26 mouse cellular contexts compared by ENCODE assay signal in the genomic region with DNA sequence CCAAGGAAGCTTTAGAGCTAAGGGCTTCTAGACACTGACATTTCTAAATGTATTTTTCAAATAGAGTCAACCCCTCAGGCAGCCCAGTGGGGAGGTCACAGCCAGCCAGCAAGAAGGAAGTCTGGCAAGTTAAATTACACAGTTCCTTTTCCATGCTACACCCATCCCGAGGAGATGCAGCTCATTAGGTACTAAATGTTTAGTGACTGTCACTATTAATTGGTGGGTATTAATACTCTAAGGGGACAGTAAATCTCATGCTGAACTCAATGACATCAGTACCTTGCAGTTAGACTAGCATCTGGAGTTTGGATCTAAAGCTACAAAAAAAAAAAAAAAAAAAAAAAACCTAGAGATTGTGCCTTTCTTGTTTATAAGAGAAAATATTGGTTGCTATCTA.
"Had no signal": no experiment of that assay in that cellular context is flagged by ENCODE, and none has a peak within 500 bp of the region (broad histone marks: within the 10 kb centered on the region; RNA-seq: fewer than 3 reads in every experiment).

No protein-coding gene starts in this region.

- H3K9ac ChIP-seq: heart, embryonic 12.5 days; hindbrain, embryonic 12.5 days; hindbrain, embryonic 14.5 days; intestine, embryonic 15.5 days; limb, embryonic 12.5 days; liver, embryonic 13.5 days; liver, embryonic 15.5 days had no signal

- H3K4me3 ChIP-seq: gastrocnemius, adult 2 months; heart, embryonic 10.5 days; heart, embryonic 12.5 days; hindbrain, embryonic 10.5 days; hindbrain, embryonic 12.5 days; intestine, embryonic 15.5 days; layer of hippocampus, adult 2 months; left cerebral cortex, adult 2 months; limb, embryonic 10.5 days; limb, embryonic 12.5 days; liver, embryonic 13.5 days; liver, embryonic 15.5 days had no signal

- DNase-seq: gastrocnemius, adult 2 months; gastrocnemius, postnatal 10 days; gastrocnemius, postnatal 25 days; heart, adult 18-20 months; heart, postnatal 10 days; heart, postnatal 4 days; kidney, adult 9 months; kidney, postnatal 14 days; kidney, postnatal 36 days; liver; liver, embryonic 13.5 days had no signal

- H3K36me3 ChIP-seq: heart, embryonic 10.5 days; heart, embryonic 12.5 days; hindbrain, embryonic 10.5 days; hindbrain, embryonic 12.5 days; intestine, embryonic 15.5 days; limb, embryonic 10.5 days; limb, embryonic 12.5 days; liver, embryonic 13.5 days; liver, embryonic 15.5 days had no signal

- H3K4me2 ChIP-seq: heart, embryonic 12.5 days; hindbrain, embryonic 12.5 days; hindbrain, embryonic 14.5 days; intestine, embryonic 15.5 days; limb, embryonic 12.5 days; liver, embryonic 11.5 days; liver, embryonic 13.5 days; liver, embryonic 15.5 days had no signal

- H3K27me3 ChIP-seq: heart, embryonic 12.5 days; hindbrain, embryonic 12.5 days; intestine, embryonic 15.5 days; limb, embryonic 12.5 days; liver, embryonic 13.5 days; liver, embryonic 15.5 days had no signal

- H3K9me3 ChIP-seq: heart, embryonic 10.5 days; heart, embryonic 12.5 days; hindbrain, embryonic 10.5 days; hindbrain, embryonic 12.5 days; intestine, embryonic 15.5 days; limb, embryonic 10.5 days; limb, embryonic 12.5 days; liver, embryonic 13.5 days; liver, embryonic 15.5 days had no signal

- H3K27ac ChIP-seq: gastrocnemius, adult 2 months; heart, embryonic 10.5 days; hindbrain, embryonic 10.5 days; hindbrain, embryonic 12.5 days; hindbrain, embryonic 14.5 days; intestine, embryonic 15.5 days; layer of hippocampus, adult 2 months; left cerebral cortex, adult 2 months; limb, embryonic 10.5 days; limb, embryonic 12.5 days; liver, embryonic 13.5 days; liver, embryonic 15.5 days had no signal

- H3K4me1 ChIP-seq: heart, embryonic 10.5 days; heart, embryonic 12.5 days; hindbrain, embryonic 10.5 days; hindbrain, embryonic 12.5 days; intestine, embryonic 15.5 days; limb, embryonic 10.5 days; limb, embryonic 12.5 days; liver, embryonic 13.5 days; liver, embryonic 15.5 days had no signal

- ATAC-seq: hindbrain, embryonic 16.5 days; inflammation-experienced regulatory T-cells, adult 6 months; intestine, embryonic 15.5 days; intestine, postnatal 0 days had no signal
